Mouse (Mus musculus) gastrocnemius, postnatal 36 days (tissue): ENCODE data around the gene E330009J07Rik. TPM values are rescaled to one million over a fixed set of nuclear protein-coding genes. Genes with fewer than 3 reads are reported as not detected.

Experiments
- DNase-seq, 2 experiments: peaks; one replicate each; pipeline ENCODE4 v3.0.0; 2022
- intact Hi-C: fragments of 180-260 bp; cut with DNase I; formaldehyde crosslinking; loops from one replicate; pipeline ENCODE4 v1.15.1; 2025
- long read RNA-seq, 2 experiments: library from polyadenylated mRNA; stranded (forward); transcript quantifications; one replicate each; pipeline ENCODE4 v2.0.0; 2021
- total RNA-seq, 2 experiments: library from RNA; stranded (reverse); gene quantifications; 2 replicates each; pipeline ENCODE4 v1.2.3; 2021

E330009J07Rik gene
- total RNA-seq = 1 to 10 TPM; 1.0 to 1.6 TPM
- long read RNA-seq, experiment 1, full-length matches to known transcripts = 1 of 1 reads
- long read RNA-seq, experiment 1, partial matches to known transcripts = 0 of 1 reads
- long read RNA-seq, experiment 1, other reads (novel, unspliced or antisense) = 0 of 1 reads
- long read RNA-seq, experiment 2, partial matches to known transcripts = 1 of 1 reads
- long read RNA-seq, experiment 2, other reads (novel, unspliced or antisense) = 0 of 1 reads

GRCm38 (mm10) chr6:40436047-40436483, at the start of gene E330009J07Rik:
TSS of gene E330009J07Rik (minus strand) at chr6:40436135.
- intact Hi-C loops = no loop called here
- DNase-seq = peak; percentile 66 to 75

GRCm38 (mm10) chr6:40482318-40482717, 46.4 kb upstream of the E330009J07Rik start:
- intact Hi-C loops = no loop called here
- no peak for DNase-seq

- intact Hi-C loops = no loop called here
- no peak for DNase-seq
Observed at GRCm38 (mm10) chr6:40479705-40480104, 43.8 kb upstream of the E330009J07Rik start.

- intact Hi-C loops = no loop called here
- DNase-seq = no peak
Observed at GRCm38 (mm10) chr6:40476132-40476531, 40.2 kb upstream of the E330009J07Rik start.

GRCm38 (mm10) chr6:40471720-40472010, 35.7 kb upstream of the E330009J07Rik start:
- DNase-seq = no peak
- intact Hi-C loops = loop anchor here (5.0 kb wide), 1 partner anchor 144 kb away; the partner anchor contains the start of gene Agk

GRCm38 (mm10) chr6:40470916-40471719, 35.2 kb upstream of the E330009J07Rik start, which contains the start of gene Ssbp1:
TSS of gene Ssbp1 (plus strand) at chr6:40471352.
- intact Hi-C loops = loop anchor here (5.0 kb wide), 1 partner anchor 144 kb away; the partner anchor contains the start of gene Agk
- peak; percentile 82 to 88 for DNase-seq

GRCm38 (mm10) chr6:40465710-40466109, 29.8 kb upstream of the E330009J07Rik start:
- intact Hi-C loops = no loop called here
- DNase-seq = no peak

GRCm38 (mm10) chr6:40454436-40455041, 18.6 kb upstream of the E330009J07Rik start:
- DNase-seq = no peak
- intact Hi-C loops = no loop called here

- intact Hi-C loops = no loop called here
Observed at GRCm38 (mm10) chr6:40448626-40449025, 12.7 kb upstream of the E330009J07Rik start.

GRCm38 (mm10) chr6:40443281-40443928, 7.5 kb upstream of the E330009J07Rik start:
- intact Hi-C loops = no loop called here
- DNase-seq = no peak

More at GRCm38 (mm10) chr6:40448626-40449025, 12.7 kb upstream of the E330009J07Rik start:
- no peak for DNase-seq

GRCm38 (mm10) chr6:40441755-40442154, 5.8 kb upstream of the E330009J07Rik start:
- no peak for DNase-seq

GRCm38 (mm10) chr6:40441276-40441675, 5.3 kb upstream of the E330009J07Rik start:
- DNase-seq = no peak
- intact Hi-C loops = no loop called here

More at GRCm38 (mm10) chr6:40441755-40442154, 5.8 kb upstream of the E330009J07Rik start:
- intact Hi-C loops = no loop called here

- no peak for DNase-seq
- intact Hi-C loops = no loop called here
Observed at GRCm38 (mm10) chr6:40439731-40440130, 3.8 kb upstream of the E330009J07Rik start.

GRCm38 (mm10) chr6:40438936-40439335, 3.0 kb upstream of the E330009J07Rik start, which contains the start of gene Wee2:
TSS of gene Wee2 (plus strand) at chr6:40439088.
- no peak for DNase-seq
- intact Hi-C loops = no loop called here

GRCm38 (mm10) chr6:40435151-40436046, 536 bp downstream of the E330009J07Rik start:
- intact Hi-C loops = no loop called here

GRCm38 (mm10) chr6:40434697-40435096, 1.2 kb downstream of the E330009J07Rik start:
- no peak for DNase-seq
- intact Hi-C loops = no loop called here

More at GRCm38 (mm10) chr6:40435151-40436046, 536 bp downstream of the E330009J07Rik start:
- DNase-seq = no peak

- DNase-seq = no peak
- intact Hi-C loops = no loop called here
Observed at GRCm38 (mm10) chr6:40432346-40433275, 3.3 kb downstream of the E330009J07Rik start.

GRCm38 (mm10) chr6:40431812-40432211, 4.1 kb downstream of the E330009J07Rik start:
- DNase-seq = no peak
- intact Hi-C loops = no loop called here
